Mouse (Mus musculus) cerebellum, adult 18-20 months (tissue): ENCODE measurements at regions not wholly inside any gene's neighbourhood (a gene's known extent, or its start where the extent isn't known, plus 50 kb on each side); places are given as distances from the start of the nearest gene placed in this dataset.

Source experiments
- DNase-seq, 2 experiments: peaks; one replicate each; pipeline ENCODE4 v3.0.0; 2021

DNA sequence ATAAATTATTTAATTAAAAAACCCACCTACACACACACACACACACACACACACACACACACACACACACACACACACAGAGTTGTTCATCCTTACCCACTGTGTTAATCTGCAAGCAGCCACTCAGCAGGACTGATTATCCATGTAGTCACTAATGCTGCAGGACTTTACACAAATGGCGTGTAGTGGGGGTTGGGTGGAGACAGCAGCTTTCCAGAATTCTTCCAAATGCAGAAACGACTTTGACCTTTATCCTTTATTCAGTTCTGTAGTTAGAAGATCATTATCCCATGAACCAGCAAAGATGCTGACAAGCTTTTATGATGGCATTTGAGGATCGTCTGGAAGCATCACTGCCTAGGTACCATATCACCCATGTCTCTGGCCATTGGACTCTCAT is 52.0 kb upstream of the Peli2 start:
- no peak for DNase-seq
